ENCODE assay signal across 13 mouse cellular contexts in the genomic region with DNA sequence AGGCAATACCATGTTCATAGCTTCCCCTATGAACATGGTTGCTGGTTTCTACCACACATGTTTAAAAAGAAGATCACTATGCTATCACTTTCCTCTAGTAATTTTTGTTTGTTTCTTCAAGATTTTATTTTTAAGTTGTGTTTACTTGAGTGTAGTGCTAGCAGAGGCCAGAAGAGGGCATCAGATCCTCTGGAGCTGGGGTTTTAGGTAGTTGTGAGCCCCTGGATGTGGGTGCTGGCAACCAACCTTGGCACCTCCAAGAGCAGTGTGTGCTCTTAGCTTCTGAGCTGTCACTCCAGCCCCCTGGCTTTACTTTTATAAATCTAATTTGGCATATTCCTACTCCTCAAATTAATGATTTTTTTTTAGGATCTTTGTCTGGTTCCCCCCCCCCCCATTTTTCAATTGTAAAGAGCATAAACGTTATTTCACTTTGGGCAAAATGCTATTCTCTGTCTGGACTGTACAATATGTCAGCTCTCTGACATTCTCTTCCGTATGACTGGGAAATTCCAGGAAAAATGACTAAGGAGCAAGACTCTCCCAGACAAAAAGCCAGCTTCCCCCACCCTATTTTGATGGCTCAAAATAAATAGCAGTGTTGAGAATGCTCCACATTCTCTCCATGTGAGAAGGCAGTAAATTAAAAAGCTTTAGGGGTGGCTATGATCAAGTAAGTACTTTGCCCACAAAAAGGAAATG.
DNase-seq lines count a peak whose midpoint lies in the region; ATAC-seq and TF ChIP-seq lines count a peak whose summit lies in the region.
"Had no signal": no experiment of that assay in that cellular context is flagged by ENCODE, and none has a peak within 500 bp of the region (broad histone marks: within the 10 kb centered on the region; RNA-seq: fewer than 3 reads in every experiment).

No protein-coding gene starts in this region.

- no peak overlapping the region for H3K4me2 ChIP-seq in embryonic facial prominence, embryonic 15.5 days (replicated peaks)
- no peak overlapping the region for H3K4me2 ChIP-seq in intestine, embryonic 15.5 days (replicated peaks)
- H3K4me2 ChIP-seq: heart, embryonic 13.5 days; hindbrain, embryonic 15.5 days; limb, embryonic 13.5 days had no signal

- WGBS in embryonic facial prominence, embryonic 15.5 days, result 79% methylated on average over 2 of the region's 2 CpGs
- 86% methylated on average over 2 of the region's 2 CpGs for WGBS in embryonic facial prominence, embryonic 10.5 days
- 54% methylated on average over 2 of the region's 2 CpGs for WGBS in intestine, embryonic 15.5 days

- H3K36me3 ChIP-seq in embryonic facial prominence, embryonic 15.5 days, result no peaks in the 10 kb centered on the region
- no peaks in the 10 kb centered on the region for H3K36me3 ChIP-seq in embryonic facial prominence, embryonic 10.5 days (replicated peaks)
- H3K36me3 ChIP-seq in E14TG2a.4 (ENCODE audit: insufficient read depth, low read length), result no peaks in the 10 kb centered on the region
- no peaks in the 10 kb centered on the region for H3K36me3 ChIP-seq in intestine, embryonic 15.5 days
- H3K36me3 ChIP-seq: heart, embryonic 13.5 days; hindbrain, embryonic 15.5 days; limb, embryonic 13.5 days had no signal

- H3K4me3 ChIP-seq in embryonic facial prominence, embryonic 15.5 days (replicated peaks), result no peak overlapping the region
- no peak overlapping the region for H3K4me3 ChIP-seq in embryonic facial prominence, embryonic 10.5 days
- H3K4me3 ChIP-seq in layer of hippocampus, adult 2 months, result no peak overlapping the region
- no peak overlapping the region for H3K4me3 ChIP-seq in E14TG2a.4 (replicated peaks; ENCODE audit: low read length)
- H3K4me3 ChIP-seq in intestine, embryonic 15.5 days (replicated peaks), result no peak overlapping the region
- H3K4me3 ChIP-seq: heart, embryonic 13.5 days; hindbrain, embryonic 15.5 days; limb, embryonic 13.5 days had no signal

- peak; percentile 55 for TF ChIP-seq CTCF in layer of hippocampus, adult 2 months (conservative IDR thresholded peaks at IDR 0.05)
- TF ChIP-seq CTCF in E14TG2a.4 (conservative IDR thresholded peaks at IDR 0.05; ENCODE audit: low read length), result peak; percentile 18

- H3K9me3 ChIP-seq in embryonic facial prominence, embryonic 15.5 days (replicated peaks), result no peaks in the 10 kb centered on the region
- H3K9me3 ChIP-seq in embryonic facial prominence, embryonic 10.5 days, result 0 out of 2 replicates have a peak, but pooled peaks cover 5% of the 10 kb centered on the region
- no peaks in the 10 kb centered on the region for H3K9me3 ChIP-seq in E14TG2a.4 (ENCODE audit: low read length)
- H3K9me3 ChIP-seq in intestine, embryonic 15.5 days, result no peaks in the 10 kb centered on the region
- H3K9me3 ChIP-seq: hindbrain, embryonic 15.5 days; limb, embryonic 13.5 days had no signal

- no peaks in the 10 kb centered on the region for H3K27me3 ChIP-seq in embryonic facial prominence, embryonic 15.5 days
- H3K27me3 ChIP-seq in embryonic facial prominence, embryonic 10.5 days (replicated peaks; ENCODE audit: low read depth, poor library complexity, severe bottlenecking), result no peaks in the 10 kb centered on the region
- no peaks in the 10 kb centered on the region for H3K27me3 ChIP-seq in E14TG2a.4 (ENCODE audit: insufficient read depth, low read length)
- H3K27me3 ChIP-seq in intestine, embryonic 15.5 days (replicated peaks), result no peaks in the 10 kb centered on the region
- H3K27me3 ChIP-seq: heart, embryonic 13.5 days; hindbrain, embryonic 15.5 days; limb, embryonic 13.5 days had no signal

- H3K27ac ChIP-seq in embryonic facial prominence, embryonic 15.5 days (replicated peaks), result 0 out of 2 replicates have a peak overlapping the region, but pooled peaks have one; percentile 1
- H3K27ac ChIP-seq in embryonic facial prominence, embryonic 10.5 days (replicated peaks), result no peak overlapping the region
- no peak overlapping the region; the same call in 1 of the 2 replicates for H3K27ac ChIP-seq in layer of hippocampus, adult 2 months
- H3K27ac ChIP-seq in intestine, embryonic 15.5 days, result 0 out of 2 replicates have a peak overlapping the region, but pooled peaks have one; percentile 0
- H3K27ac ChIP-seq: heart, embryonic 13.5 days; hindbrain, embryonic 15.5 days had no signal

- peaks cover 11% of the 10 kb centered on the region for H3K4me1 ChIP-seq in embryonic facial prominence, embryonic 15.5 days
- H3K4me1 ChIP-seq in embryonic facial prominence, embryonic 10.5 days, result peaks cover 20% of the 10 kb centered on the region
- H3K4me1 ChIP-seq in E14TG2a.4 (replicated peaks; ENCODE audit: low read depth, low read length), result 0 out of 2 replicates have a peak, but pooled peaks cover 3% of the 10 kb centered on the region
- H3K4me1 ChIP-seq in intestine, embryonic 15.5 days (replicated peaks), result peaks cover 3% of the 10 kb centered on the region; the same call in 1 of the 2 replicates
- H3K4me1 ChIP-seq: hindbrain, embryonic 15.5 days had no signal

- no peak for ATAC-seq in embryonic facial prominence, embryonic 15.5 days (ENCODE audit: insufficient number of reproducible peaks, low FRiP score, low TSS enrichment, low read depth)
- no peak for ATAC-seq in intestine, embryonic 15.5 days
- no peak for ATAC-seq in megakaryocyte progenitor cell, adult 5-6 weeks (replicated peaks; ENCODE audit: poor library complexity)

- H3K9ac ChIP-seq in embryonic facial prominence, embryonic 15.5 days, result no peak overlapping the region
- no peak overlapping the region for H3K9ac ChIP-seq in intestine, embryonic 15.5 days
- H3K9ac ChIP-seq: heart, embryonic 13.5 days; hindbrain, embryonic 15.5 days; limb, embryonic 13.5 days had no signal

- DNase-seq in embryonic facial prominence, embryonic 10.5 days (ENCODE audit: low spot score), result no peak
- no peak for DNase-seq in layer of hippocampus, adult 2 months (ENCODE audit: low spot score in 2 of 2)
- DNase-seq in layer of hippocampus, postnatal 36 days, result no peak
- DNase-seq in adrenal gland, postnatal 25 days, result no peak
- DNase-seq: adrenal gland, postnatal 36 days; cerebellum, adult 11 months had no signal

Comparison
In these comparisons a context has a peak if more than half of its experiments do, and no peak if none do; other contexts are left out.
1. H3K27ac ChIP-seq: peak in embryonic facial prominence, embryonic 15.5 days (single experiment) and intestine, embryonic 15.5 days (single experiment); none in embryonic facial prominence, embryonic 10.5 days (single experiment) and layer of hippocampus, adult 2 months (single experiment).